ENCODE assay signal across 24 mouse cellular contexts in genomic region chr5:118524400-118524799, GRCm38 (mm10). TPM values are rescaled to one million over a fixed set of nuclear protein-coding genes. Genes with fewer than 3 reads are reported as not detected.
DNase-seq lines count a peak whose midpoint lies in the region; ATAC-seq and TF ChIP-seq lines count a peak whose summit lies in the region.
"Had no signal": no experiment of that assay in that cellular context is flagged by ENCODE, and none has a peak within 500 bp of the region (broad histone marks: within the 10 kb centered on the region; RNA-seq: fewer than 3 reads in every experiment).

No protein-coding gene starts in this region.

- peak; percentile 48 for DNase-seq in gastrocnemius, adult 2 months
- DNase-seq in gastrocnemius, postnatal 4 days (ENCODE audit: low spot score in 2 of 2), result no peak
- peak; percentile 63 for DNase-seq in heart, adult 8-10 months (ENCODE audit: low spot score)
- DNase-seq in skeletal muscle tissue, adult 2 months (ENCODE audit: low read depth, low spot score), result peak; percentile 31
- DNase-seq in urinary bladder, adult 2 months (ENCODE audit: low spot score), result no peak
- DNase-seq: adrenal gland, adult 2 months; adrenal gland, postnatal 14 days; cerebellum, adult 11 months; cerebellum, adult 2 months; cerebellum, adult 9-11 months; cerebellum, postnatal 25 days; gastrocnemius, postnatal 14 days; heart, postnatal 14 days had no signal

- no peak overlapping the region for H3K4me3 ChIP-seq in gastrocnemius, adult 2 months
- H3K4me3 ChIP-seq in heart, embryonic 12.5 days, result no peak overlapping the region
- H3K4me3 ChIP-seq: embryonic facial prominence, embryonic 10.5 days; embryonic facial prominence, embryonic 13.5 days; erythroblast, embryonic 14.5 days; forebrain, embryonic 12.5 days; forebrain, embryonic 15.5 days; heart, embryonic 13.5 days; hindbrain, embryonic 12.5 days; hindbrain, embryonic 15.5 days had no signal

- no peaks in the 10 kb centered on the region for H3K36me3 ChIP-seq in heart, embryonic 12.5 days
- H3K36me3 ChIP-seq: embryonic facial prominence, embryonic 10.5 days; embryonic facial prominence, embryonic 13.5 days; forebrain, embryonic 12.5 days; forebrain, embryonic 15.5 days; heart, embryonic 13.5 days; hindbrain, embryonic 12.5 days; hindbrain, embryonic 15.5 days had no signal

- H3K27ac ChIP-seq in gastrocnemius, adult 2 months, result peak overlapping the region; percentile 9
- no peak overlapping the region for H3K27ac ChIP-seq in heart, embryonic 12.5 days (ENCODE audit: poor library complexity, severe bottlenecking)
- H3K27ac ChIP-seq: embryonic facial prominence, embryonic 10.5 days; embryonic facial prominence, embryonic 13.5 days; forebrain, embryonic 12.5 days; forebrain, embryonic 15.5 days; heart, embryonic 13.5 days; hindbrain, embryonic 12.5 days; hindbrain, embryonic 15.5 days had no signal

- H3K9me3 ChIP-seq in heart, embryonic 12.5 days (replicated peaks), result no peaks in the 10 kb centered on the region
- H3K9me3 ChIP-seq: embryonic facial prominence, embryonic 10.5 days; embryonic facial prominence, embryonic 13.5 days; forebrain, embryonic 12.5 days; forebrain, embryonic 15.5 days; heart, embryonic 13.5 days; hindbrain, embryonic 12.5 days; hindbrain, embryonic 15.5 days had no signal

- 80% methylated on average over 7 of the region's 7 CpGs for WGBS in heart, embryonic 12.5 days

- peaks cover 3% of the 10 kb centered on the region; the same call in 1 of the 2 replicates for H3K4me1 ChIP-seq in heart, embryonic 12.5 days (replicated peaks)
- H3K4me1 ChIP-seq: hindbrain, embryonic 15.5 days had no signal

- no peak for ATAC-seq in heart, embryonic 12.5 days (ENCODE audit: insufficient number of reproducible peaks, low FRiP score)
- ATAC-seq: CD4-positive, CD25-positive, alpha-beta regulatory T cell, adult 4 months; forebrain, embryonic 15.5 days; intestine, postnatal 0 days had no signal

- peaks cover 9% of the 10 kb centered on the region; the same call in 1 of the 2 replicates for H3K27me3 ChIP-seq in heart, embryonic 12.5 days (replicated peaks)
- H3K27me3 ChIP-seq: embryonic facial prominence, embryonic 13.5 days; forebrain, embryonic 15.5 days; hindbrain, embryonic 12.5 days; hindbrain, embryonic 15.5 days had no signal

- intact Hi-C loops in gastrocnemius, adult 2 months (cut with DNase I), result no loop called here

- TF ChIP-seq CTCF in gastrocnemius, adult 2 months (IDR thresholded peaks at IDR 0.05), result no peak

- no peak overlapping the region for H3K9ac ChIP-seq in heart, embryonic 12.5 days
- H3K9ac ChIP-seq: embryonic facial prominence, embryonic 13.5 days; forebrain, embryonic 12.5 days; forebrain, embryonic 15.5 days; heart, embryonic 13.5 days; hindbrain, embryonic 12.5 days; hindbrain, embryonic 15.5 days had no signal

- H3K4me2 ChIP-seq in heart, embryonic 12.5 days, result no peak overlapping the region
- H3K4me2 ChIP-seq: embryonic facial prominence, embryonic 13.5 days; forebrain, embryonic 12.5 days; forebrain, embryonic 15.5 days; heart, embryonic 13.5 days; hindbrain, embryonic 12.5 days; hindbrain, embryonic 15.5 days had no signal

RNA-seq across cellular contexts. Expression of gene Med13l, which starts 36.1 kb away (rescaled TPM):
- 10 to 100 TPM; 21.5 to 28.3 TPM for total RNA-seq in gastrocnemius, adult 2 months (2021)
- 10 to 100 TPM; 38.6 to 42.3 TPM for total RNA-seq in gastrocnemius, postnatal 4 days (2021)
- total RNA-seq in heart, adult 8-10 months (2022), result 10 to 100 TPM; 22.2 to 35.0 (median 32.5) TPM
- polyA plus RNA-seq in heart, embryonic 12.5 days (2016; fragmentation: Nextera tagmentation; extraction: Ambion mirVana), result 10.0 and 10.8 TPM in 2 replicates
- 9.9 and 16.1 TPM in 2 replicates for polyA plus RNA-seq in urinary bladder, adult 2 months (2012; rRNA removed)

Comparison
In these comparisons a context has a peak if more than half of its experiments do, and no peak if none do; other contexts are left out.
1. DNase-seq: peak in gastrocnemius, adult 2 months (single experiment), heart, adult 8-10 months (single experiment) and skeletal muscle tissue, adult 2 months (single experiment); none in gastrocnemius, postnatal 4 days (0 of 2) and urinary bladder, adult 2 months (single experiment).